Mouse (Mus musculus) layer of hippocampus, adult 8-10 months (tissue): ENCODE data around the gene Ncoa6. TPM values are rescaled to one million over a fixed set of nuclear protein-coding genes. Genes with fewer than 3 reads are reported as not detected.

Source experiments
- DNase-seq, 2 experiments: peaks; one replicate each; pipeline ENCODE4 v3.0.0; 2022; ENCODE audit warnings: low spot score in 2 of 2
- total RNA-seq, 4 experiments: library from RNA; stranded (reverse); gene quantifications; 2 replicates each; pipeline ENCODE4 v1.2.4; 2022

Ncoa6 gene
- total RNA-seq, 4 experiments from 2014 or later = 58.1 to 63.8 (median 62.3) TPM

DNA sequence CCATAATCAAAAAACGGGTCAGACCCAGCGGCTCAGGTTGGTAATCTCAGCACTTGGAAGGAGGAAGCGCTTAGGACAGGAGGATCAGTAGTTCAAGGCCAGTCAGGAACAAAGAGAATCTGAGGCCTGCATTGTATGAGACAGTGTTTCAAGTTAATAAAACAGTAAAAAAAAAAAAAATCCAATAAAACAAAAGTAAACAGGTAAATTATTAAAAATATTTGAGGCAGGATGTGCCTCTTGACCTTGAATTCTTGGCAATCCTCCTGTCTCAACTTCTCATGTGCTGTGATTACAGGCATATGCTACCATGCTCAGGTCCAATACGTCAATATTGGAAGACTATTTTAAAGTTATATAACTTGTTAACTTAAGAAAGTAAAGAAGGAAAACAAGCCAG, 30.8 kb downstream of the Ncoa6 start:
- DNase-seq = no peak

DNA sequence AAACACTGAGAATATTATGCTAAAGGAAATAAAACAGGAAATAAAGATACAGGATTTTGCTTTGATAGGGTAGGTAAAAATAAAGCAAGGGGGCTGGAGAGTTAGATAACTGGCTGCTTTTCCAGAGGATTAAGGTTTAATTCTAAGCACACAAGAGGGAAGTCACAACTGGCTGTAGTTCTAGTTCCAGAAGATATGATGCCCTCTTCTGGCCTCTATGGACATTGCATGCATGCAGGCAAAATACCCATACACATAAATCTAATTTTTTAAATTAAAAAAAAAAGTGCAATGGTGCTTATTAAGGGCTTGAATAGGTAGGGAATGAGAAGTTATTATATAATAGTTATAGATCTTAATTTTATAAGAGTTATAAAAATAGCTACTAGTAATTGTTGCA, 37.2 kb downstream of the Ncoa6 start:
- no peak for DNase-seq

DNA sequence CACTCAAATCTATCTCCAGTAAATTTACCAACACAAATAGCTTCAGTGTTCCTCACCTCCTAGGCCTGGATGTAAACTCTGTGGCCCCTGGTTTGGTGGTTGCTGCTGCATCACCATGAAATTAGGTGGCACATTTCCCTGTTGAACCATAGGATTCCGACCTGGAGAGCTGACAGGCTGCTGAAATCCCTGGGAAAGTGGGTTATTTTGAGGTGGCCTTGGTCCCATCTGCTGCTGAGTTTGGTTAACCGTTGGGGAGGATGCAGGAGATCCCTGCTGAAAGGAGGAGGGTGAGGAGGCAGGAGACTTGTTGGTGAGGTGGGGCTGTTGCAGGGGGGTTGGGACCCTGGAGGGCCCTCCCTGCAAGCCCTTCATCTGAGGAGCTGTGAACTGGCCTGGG, 52.8 kb downstream of the Ncoa6 start:
- no peak for DNase-seq

DNA sequence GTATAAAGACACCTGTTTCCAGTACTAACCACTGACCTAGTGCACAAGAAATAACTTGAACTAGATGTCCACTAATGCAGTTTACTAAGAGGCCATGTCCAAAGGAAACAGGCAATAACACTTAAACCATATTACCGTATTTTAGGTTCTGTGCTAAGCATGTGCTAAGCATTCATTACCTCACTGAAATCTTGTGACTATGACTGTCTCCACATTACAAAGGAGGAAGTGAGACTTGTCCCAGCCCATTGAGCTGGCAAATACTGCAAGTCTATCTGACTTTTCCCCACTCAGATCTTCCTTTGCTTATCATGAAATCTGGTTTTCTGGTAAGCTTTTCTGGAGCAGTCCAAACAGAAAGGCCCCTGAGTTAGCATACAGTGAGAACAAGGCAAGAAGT, 69.1 kb downstream of the Ncoa6 start:
- no peak for DNase-seq

DNA sequence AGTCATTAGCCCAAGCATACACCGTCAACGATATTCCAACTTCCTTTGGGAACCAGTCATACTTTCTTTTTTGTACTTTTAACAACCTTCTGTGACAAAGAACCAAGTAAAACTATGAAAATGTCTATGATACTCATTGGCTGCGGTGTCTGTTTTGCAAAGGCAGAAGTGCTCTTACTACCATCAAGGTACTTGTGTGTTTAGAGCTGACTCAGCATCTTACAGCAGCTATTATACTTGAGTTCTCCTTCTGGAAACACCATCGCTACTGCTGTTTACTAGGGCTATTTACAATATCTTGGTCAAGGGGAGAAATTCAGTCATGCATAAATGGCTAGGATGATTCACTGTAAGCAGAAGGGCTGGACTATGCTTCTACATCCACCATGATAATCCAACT, 71.8 kb downstream of the Ncoa6 start:
- DNase-seq = no peak

DNA sequence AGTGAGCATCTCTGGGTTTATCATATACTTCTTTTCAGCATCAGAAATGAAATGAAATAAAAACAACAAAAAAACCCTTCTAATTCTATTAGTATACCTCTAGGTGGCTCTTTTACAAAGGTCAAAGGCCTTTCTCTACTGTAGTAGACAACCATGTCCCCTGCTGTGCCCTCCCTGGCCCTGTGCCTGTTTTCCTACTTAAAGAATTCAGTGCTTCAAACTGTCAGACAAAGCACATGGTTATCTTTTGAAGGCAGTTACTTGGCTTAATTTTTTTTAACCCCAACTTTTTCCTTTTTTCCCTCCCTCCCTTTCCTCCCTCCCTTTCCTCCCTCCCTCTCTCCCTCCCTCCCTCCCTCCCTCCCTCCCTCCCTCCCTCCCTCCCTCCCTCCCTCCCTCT, 73.4 kb downstream of the Ncoa6 start:
- no peak for DNase-seq

DNA sequence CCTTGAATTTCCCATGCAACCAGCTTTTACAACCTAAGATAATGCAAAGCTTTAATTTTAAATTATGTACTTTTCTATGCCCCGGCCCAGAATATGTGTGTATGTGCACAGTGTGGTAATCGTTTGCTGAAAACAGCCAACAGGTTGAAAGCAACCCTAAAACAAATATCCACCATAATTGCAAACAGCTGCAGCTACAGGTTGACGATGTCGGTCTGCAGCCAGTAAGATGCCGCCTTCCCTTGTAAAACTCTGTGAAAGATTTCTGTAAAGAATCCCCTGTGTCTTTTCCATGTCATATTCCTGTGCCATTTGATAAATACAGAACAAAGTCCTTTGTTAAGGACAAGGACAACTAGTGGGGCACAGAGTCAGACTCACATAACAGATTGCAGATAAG, 79.1 kb downstream of the Ncoa6 start:
- DNase-seq = no peak

DNA sequence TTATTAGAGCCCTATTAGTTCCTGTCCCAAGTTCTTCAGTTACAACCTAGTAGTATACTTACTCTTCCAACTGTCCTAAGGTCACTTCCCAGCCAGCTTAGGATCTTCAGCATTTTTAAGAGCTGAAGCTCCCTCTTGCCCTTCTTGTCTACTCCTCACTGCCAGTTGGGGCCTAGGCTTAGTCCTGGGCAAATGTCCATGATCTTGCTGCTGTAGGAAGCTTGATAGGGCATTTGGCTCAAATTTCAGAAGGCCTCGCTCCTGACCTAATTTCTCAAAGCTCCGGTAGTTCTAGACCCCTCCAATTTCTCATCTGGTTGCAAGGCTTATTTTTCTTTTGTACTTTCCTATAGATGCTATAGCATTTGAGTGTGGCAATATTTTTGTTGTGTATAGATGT, 85.1 kb downstream of the Ncoa6 start:
- DNase-seq = no peak

DNA sequence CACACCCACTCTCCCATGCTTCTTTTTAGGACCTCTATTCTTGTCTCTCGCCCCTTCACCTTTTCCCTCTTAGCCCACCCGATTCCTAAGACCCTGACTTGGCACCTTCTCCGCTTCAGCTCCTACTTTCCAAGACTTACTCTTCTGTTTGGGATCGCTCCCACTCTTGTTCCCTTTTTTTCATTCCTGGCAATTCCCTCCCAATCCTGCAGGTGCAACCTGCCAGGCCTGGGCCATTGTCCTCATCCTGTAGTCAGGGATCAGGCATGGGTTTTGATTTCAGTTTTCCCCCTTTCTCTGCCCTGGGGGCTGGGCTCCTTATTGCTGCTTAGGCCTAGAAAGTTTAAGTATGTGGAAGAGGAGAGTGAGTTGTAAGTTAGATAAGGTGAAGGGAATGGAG, 86.6 kb downstream of the Ncoa6 start:
- DNase-seq = no peak

DNA sequence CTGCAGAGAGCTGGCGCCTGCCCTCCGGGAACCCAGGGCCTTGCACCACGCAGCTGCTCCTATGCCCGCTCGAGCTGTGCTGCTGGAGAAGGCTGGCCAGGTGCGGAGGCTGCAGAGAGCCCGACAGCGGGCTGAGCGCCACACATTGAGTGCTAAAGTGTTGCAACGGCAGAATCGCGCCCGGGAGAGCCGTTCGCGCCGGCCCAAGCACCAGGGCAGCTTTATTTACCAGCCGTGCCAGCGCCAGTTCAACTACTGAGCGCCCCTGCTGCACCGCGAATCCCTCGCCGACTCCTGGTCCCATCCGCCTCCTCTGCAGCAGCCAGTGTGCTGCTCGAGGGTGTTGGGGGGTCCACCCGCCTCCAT, 87.2 kb downstream of the Ncoa6 start:
- no peak for DNase-seq

DNA sequence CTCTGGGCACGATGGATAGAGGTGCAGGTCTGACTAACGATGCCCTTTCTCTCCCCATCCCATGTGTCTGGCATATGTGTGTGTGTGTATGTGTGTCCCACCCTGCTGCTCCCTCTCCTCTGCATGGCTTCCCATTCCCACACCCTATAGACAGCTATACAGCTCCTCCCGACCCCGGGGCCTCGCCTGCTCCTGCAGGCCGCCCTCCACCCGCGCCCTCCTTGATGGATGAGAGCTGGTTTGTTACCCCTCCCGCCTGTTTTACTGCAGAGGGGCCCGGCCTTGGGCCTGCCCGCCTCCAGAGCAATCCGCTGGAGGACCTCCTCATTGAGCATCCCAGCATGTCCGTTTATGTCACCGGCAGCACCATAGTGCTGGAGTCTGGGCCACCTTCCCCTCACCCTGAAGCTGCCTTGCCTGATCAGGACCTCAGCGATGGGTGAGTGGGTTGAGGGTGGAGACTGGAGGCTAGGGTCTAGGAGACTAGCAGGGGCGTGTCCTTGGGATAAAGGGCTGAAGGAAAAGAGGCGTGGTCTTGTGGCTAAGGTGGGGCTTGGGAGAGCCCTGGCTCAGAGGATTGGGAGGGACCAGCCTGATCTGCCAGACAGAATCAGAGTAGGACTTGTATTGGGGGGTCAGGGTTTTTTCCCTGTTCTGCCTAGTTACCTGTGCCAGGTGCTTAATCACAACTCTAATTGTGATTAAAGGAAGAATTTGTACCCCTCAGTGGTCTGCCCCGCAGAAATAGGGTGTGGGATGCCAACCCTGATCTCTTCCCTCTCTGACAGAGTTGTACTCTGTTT, 87.8 kb downstream of the Ncoa6 start:
- DNase-seq = no peak

DNA sequence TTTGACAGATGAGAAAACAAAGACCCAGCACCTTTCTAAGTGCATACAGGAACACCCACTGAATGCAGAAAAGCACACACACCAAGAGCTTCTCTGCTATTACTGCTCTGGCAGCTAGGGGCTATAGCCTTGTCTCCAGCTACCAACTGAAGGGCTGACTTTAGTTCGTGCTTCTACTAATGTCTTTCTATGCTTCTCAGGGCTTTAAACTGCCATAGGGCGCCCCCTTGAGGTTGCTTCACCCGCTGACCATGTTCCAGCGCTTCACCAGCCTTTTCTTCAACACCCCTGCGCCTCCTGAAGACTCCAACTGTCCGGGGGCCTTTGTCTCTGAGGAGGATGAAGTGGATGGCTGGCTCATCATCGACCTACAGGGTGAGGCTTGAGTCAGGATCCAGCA, 88.6 kb downstream of the Ncoa6 start:
- peak; percentile 77 to 88 for DNase-seq

DNA sequence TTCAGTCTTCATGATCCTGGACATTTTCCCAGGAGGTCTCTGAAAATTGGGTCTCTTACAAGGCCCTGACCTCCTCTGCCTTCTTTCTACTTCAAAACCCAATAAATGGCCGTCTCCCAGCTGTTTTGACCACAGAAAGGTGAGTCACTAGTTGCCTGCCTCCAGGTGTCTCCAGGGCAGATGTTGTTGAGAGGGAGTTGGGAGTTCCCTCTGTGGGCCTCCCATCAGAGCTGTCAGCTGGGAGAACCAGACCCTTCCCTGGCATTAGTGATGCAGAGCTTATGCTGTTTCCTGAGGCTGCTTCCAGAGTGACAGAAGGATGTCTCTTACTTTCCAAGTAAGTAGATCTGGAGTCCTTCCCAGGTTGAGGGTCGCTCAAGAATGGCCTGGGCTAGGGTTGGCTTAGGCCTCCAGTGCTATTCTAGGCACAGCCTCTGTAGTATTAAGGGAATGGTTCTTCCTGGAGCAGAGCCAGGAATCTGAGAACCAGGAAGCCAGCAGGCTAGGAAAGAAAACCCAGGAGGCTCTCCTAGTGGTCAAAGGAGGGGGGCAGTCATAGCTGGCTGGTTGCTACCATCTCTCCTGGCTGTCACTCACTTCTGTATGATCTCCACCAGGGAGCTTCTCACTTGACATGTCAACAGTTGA, 90.8 kb downstream of the Ncoa6 start:
- no peak for DNase-seq

DNA sequence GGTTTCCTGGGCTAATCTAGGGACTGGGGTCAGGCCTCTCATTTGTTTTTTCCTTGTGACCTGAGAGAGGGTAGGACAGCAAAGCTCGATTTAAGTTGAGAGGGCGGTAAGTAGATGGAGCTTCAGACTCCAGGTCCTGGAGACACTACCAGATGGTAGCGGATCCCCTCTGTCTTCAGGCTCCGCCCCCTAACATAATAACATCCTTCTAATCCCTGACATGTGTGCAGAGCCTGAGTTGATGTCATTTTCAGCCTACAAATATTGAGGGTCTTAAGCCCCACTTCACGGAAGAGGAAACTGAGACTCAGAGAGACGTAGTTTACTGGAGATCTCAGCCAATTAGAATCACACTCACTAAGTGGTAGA, 91.4 kb downstream of the Ncoa6 start:
- no peak for DNase-seq

DNA sequence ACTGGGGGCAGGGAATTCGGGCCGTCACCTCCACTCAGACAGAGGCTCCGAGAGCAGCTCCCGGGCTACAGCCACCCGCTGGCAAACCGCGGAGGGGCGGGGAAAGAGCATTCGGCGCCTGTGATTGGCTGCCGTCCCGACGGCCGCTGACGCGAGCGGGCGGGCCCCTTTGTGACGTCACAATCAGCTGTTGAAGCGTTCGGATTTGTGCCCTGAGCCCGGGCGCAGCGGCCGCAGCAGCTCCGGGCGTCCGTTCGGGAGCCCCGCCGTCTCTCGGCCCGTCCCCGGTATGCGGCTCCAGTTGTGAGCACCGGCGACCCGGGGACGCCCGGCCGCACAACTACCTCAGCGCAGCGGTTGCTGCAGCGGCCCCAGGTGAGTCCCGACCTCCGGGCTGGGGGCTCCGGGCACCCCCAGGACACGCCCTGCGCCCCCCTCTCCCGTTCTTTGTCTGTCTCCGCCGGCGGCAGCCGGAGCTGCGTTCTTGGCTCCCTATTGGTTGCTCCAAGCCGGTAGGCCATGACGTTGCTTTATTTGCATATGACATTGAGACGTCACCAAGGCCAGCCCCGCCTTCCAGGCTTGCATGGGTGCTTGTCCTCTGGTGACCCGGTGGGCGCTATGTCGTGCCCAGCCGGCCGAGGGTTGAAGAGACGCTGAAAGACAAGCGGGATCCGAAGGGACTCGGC, 91.9 kb downstream of the Ncoa6 start:
- peak; percentile 95 to 97 for DNase-seq

DNA sequence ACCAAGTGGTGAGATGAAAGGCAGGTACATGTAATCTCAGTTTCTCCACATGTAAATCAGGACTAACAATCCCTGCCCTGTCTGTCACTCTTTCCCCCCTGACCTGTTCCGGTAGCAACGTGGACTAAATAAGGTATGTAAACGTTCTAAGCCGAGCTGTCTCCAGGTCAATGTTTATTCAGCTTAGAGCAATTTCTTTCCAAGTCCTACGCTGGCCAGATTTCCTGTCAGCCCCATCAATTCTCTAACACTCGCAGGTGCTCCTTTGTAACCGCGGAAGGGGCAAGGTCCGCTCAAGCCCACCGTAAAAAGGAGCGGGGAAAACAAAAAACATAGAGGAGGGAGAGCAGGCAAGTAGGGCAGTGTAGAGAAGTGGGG, 92.6 kb downstream of the Ncoa6 start:
- no peak for DNase-seq

DNA sequence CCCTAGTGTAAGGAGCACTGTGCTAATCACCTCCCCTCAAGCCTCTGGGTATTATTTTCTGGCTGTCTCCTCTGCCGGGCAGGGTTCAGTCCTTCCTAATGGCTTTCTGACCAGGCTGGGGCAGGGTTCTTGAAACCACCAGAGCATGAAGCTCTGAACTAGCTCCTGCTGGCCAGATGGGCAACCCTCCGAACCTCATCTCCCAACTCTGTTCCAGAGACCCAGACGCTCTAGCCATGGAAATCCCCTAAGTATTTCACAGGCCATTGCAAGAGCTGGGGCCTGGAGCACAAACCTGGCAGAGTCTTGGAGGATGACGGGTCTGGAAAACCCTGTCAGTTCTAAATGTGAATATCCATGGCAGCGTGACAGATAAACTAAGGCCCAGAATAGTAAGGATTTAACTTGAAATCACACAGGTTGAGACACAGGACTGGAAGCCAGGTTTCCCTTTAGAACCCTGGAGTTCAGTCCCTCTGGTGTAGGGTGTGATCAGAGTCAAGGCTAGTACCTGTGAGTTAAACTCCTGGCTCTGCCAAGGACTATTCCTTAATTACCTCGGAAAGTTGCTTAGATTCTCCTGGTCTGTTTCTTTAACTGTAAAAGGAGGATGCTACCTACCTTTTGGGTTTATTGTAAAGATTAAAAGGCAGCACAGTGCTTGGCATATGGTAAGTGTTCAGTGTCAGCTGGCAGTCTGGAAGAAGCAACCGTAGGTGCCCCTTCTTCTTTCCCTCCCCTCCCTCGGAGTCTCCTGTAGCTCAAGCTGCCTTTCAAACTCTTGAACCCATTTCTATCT, 93.2 kb downstream of the Ncoa6 start, which contains the start of gene Trp53inp2:
Trp53inp2 (plus strand) TSS at position 799 of the 799 bp plus-strand sequence.
- DNase-seq = no peak

DNA sequence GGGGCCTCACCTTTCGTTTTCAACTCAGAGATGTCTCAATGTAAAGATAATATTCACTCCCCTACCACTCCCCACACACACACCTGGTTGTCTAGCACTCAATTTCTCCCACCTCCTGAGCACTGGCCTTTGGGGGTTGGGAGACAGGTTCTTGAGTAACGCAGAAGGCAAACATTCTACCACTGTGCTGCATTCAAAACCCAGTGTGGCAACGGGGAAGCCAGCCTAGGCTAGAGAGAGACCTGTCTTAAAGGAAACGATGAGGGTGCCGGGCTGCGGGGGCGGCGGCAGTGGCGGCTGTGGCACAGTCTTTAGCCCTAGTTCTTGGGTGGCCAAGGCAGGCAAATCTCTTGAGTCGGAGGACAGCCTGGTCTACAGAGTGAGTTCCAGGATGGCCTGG, 97.5 kb downstream of the Ncoa6 start:
- no peak for DNase-seq

DNA sequence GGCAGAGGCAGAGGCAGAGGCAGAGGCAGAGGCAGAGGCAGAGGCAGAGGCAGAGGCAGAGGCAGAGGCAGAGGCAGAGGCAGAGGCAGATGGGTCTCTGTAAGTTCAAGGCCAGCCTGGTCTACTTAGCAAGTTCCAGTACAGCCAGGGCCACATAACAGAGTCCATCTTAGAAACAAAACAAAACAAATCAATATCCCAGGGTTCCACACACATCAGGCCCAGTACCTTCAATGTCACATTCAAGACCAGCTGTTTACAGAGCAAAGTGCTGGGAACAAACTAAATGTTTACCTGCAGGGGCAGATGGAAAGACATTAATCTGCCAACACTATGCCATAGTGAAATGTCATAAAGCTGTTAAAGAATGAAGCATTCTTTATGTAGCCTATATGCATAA, 99.2 kb downstream of the Ncoa6 start:
- no peak for DNase-seq

DNA sequence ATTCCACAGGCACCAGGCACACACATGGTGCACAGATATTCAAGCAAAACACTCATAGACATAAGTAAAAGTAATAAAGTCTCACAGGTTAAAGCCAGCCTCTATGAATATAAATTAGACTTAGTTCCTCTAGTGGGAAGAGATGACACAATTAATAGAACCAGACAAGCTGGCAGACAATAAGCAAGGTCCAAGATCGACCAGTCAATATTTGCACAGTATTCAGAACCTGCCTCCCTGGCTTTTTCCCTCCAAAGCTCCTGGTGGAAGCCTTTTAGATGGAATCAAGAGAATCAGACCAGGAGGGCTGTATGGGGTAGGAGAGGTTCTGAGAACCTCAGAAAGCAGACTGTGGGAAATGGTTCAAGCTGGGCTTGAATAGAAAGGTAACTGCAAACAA, 99.8 kb downstream of the Ncoa6 start:
- DNase-seq = no peak

DNA sequence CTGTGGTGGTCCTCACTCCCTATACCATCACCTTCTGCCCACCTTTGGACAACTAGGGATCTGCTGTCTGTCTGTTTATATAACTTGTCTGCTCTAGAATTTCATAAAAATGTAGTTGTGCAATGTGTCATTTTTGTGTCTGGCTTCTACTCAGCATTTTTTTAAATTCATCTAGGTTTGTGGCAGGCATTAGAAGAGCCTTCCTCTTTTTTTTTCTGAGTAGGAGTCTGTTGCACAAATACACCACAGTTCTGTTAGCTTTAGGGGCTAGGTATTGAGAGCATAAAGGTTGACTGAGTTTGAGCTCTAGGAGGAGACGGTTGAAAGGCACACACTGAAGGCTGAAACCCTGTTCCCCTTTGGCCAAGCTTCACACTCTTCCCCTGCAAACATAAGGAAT, 100.4 kb downstream of the Ncoa6 start:
- DNase-seq = no peak

DNA sequence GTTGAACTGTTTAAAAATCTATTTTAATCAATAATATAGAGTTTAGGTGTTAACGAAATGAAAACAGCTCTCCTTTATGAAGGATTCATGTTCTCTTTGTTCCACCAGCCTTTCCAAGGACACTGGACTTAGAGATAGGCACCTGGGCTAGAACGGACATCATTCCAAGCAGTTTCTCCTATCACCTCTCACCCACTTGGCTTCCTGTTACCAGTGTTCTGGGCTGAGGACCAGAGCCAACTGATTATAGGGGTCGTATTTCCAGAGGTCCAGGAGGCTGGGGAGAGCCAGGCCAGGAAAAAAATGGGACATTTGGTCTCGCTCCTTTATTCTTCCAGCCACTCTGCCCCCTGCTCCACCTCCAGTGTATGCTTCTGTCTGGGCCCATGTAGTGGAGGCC, 101.2 kb downstream of the Ncoa6 start:
- DNase-seq = no peak
